Mouse (Mus musculus) heart, embryonic 14.5 days (tissue): ENCODE measurements around the gene Uba1. TPM values are rescaled to one million over a fixed set of nuclear protein-coding genes. Genes with fewer than 3 reads are reported as not detected.

Source experiments
- ATAC-seq: fragments of 200-750 bp; cut with Nextera tagmentation; 2 replicates; pipeline ENCODE4 v1.8.0; 2017; ENCODE audit warnings: low read depth, moderate TSS enrichment; ENCODE audit not compliant: insufficient number of reproducible peaks, insufficient read depth, low FRiP score
- H3K27ac ChIP-seq, 2 experiments: fragments of 200-500 bp in 1 of 2; fragments of 300-500 bp in 1 of 2; sonication (generic) in 1 of 2; replicated peaks in 1 of 2; 2 replicates each; pipeline ENCODE4 v1.5.1; 2012 to 2014; ENCODE audit warnings: low read depth in 2 of 2, low read length in 2 of 2, control low read depth in 1 of 2, mild to moderate bottlenecking in 1 of 2, mixed read lengths in 1 of 2; ENCODE audit not compliant: control insufficient read depth in 1 of 2, insufficient read depth in 1 of 2
- H3K27me3 ChIP-seq: fragments of 300-500 bp; sonication (generic); 2 replicates; pipeline ENCODE4 v1.6.1; 2014; ENCODE audit warnings: mild to moderate bottlenecking, low read length, control low read depth; ENCODE audit not compliant: control insufficient read depth, insufficient read depth
- H3K36me3 ChIP-seq: fragments of 300-500 bp; sonication (generic); 2 replicates; pipeline ENCODE4 v1.6.1; 2014; ENCODE audit warnings: mild to moderate bottlenecking, control low read depth, low read length, mixed read lengths; ENCODE audit not compliant: control insufficient read depth, insufficient read depth
- H3K4me1 ChIP-seq, 2 experiments: fragments of 200-500 bp in 1 of 2; fragments of 300-500 bp in 1 of 2; sonication (generic) in 1 of 2; 2 replicates each; pipeline ENCODE4 v1.6.1; 2012 to 2014; ENCODE audit warnings: low read length in 2 of 2, control low read depth in 1 of 2, mixed read lengths in 1 of 2; ENCODE audit not compliant: control insufficient read depth in 2 of 2, insufficient read depth in 2 of 2
- H3K4me2 ChIP-seq: fragments of 300-500 bp; sonication (generic); 2 replicates; pipeline ENCODE4 v1.6.1; 2014; ENCODE audit warnings: mild to moderate bottlenecking, low read length
- H3K4me3 ChIP-seq, 2 experiments: fragments of 200-500 bp in 1 of 2; fragments of 300-500 bp in 1 of 2; sonication (generic) in 1 of 2; 2 replicates each; pipeline ENCODE4 v1.5.1; 2012 to 2014; ENCODE audit warnings: low read length in 2 of 2, mild to moderate bottlenecking in 2 of 2, control low read depth in 1 of 2, low read depth in 1 of 2, moderate library complexity in 1 of 2; ENCODE audit not compliant: control insufficient read depth in 1 of 2, insufficient read depth in 1 of 2
- H3K9ac ChIP-seq: fragments of 300-500 bp; sonication (generic); 2 replicates; pipeline ENCODE4 v1.6.1; 2014; ENCODE audit warnings: mild to moderate bottlenecking, low read length
- H3K9me3 ChIP-seq: fragments of 300-500 bp; sonication (generic); 2 replicates; pipeline ENCODE4 v1.6.1; 2016; ENCODE audit warnings: low read length, control low read depth; ENCODE audit not compliant: control insufficient read depth
- WGBS: fragments of 180-500 bp; shearing (Covaris S2); extraction: QIAGEN DNeasy Blood & Tissue Kit; methylation state at CpG from one replicate; pipeline ENCODE4 v1.1.7; 2014; 5-methylcytosine and 5-hydroxymethylcytosine counted together
- polyA plus RNA-seq: library from polyadenylated mRNA; unstranded; fragments of >200 nt; fragmentation: Nextera tagmentation; extraction: Ambion mirVana; gene quantifications from 2 replicates; pipeline ENCODE4 v1.2.1, GENCODE M21; 2014

Uba1 gene
- polyA plus RNA-seq, 1 experiment from 2014 or later, result 143 TPM

DNA sequence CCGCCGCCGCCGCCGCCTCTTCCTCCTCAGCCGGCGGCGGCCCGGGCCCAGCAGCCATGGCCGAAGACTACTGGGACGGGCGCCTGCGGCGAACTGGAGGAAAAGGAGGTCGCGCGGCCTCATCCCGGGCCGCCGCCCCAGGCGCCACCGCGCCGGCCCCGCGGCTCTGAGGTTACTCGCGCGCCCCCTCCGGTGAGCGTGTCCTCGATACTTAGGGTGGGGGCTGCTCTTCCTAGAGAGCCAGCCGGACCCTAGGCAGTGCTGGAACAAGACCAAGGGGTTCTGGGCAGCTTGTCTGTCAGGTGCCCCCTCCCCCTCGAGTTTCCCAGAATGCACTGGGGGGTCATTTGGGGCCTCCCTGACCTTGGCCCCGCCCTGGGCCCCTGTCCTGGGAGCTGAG lies 30.5 kb downstream of the Uba1 start:
- Histone ChIP-seq H3K4me1 (peaks cover 0 to 11% of the 10 kb centered on the region in 2 experiments; a peak in 2 of 4 replicates), H3K36me3 (peaks cover 24% of the 10 kb centered on the region), H3K4me2 (peak overlapping the region; percentile 76), H3K27ac (peak overlapping the region; percentile 97 to 98), H3K9me3 (no peaks in the 10 kb centered on the region), H3K27me3 (no peaks in the 10 kb centered on the region), H3K9ac (peak overlapping the region; percentile 94), H3K4me3 (peak overlapping the region; percentile 65 to 80)
- 21% methylated on average over 23 of the region's 35 CpGs for WGBS
- peak; percentile 56 for ATAC-seq

DNA sequence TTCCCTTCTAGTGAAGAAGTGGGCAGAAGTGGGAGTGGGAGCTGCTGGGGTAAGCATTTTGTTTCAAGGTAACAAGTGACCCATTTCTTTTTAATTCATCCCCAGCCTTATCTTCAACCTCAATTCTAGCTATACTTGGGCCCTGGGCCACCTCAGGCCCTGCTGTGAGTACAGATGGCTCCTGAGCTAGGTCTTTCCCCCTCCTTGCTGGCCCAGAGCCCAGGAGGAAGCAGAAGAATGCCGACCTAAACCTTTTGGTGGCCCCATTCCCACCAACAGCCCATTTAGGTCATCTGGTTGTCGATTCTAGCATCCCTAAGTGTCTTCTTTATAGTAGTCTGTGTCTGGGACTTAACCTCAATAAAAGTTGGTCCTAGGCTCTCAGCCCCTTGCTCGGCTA lies 33.4 kb downstream of the Uba1 start:
- H3K9ac ChIP-seq, result no peak overlapping the region
- 63% methylated on average over 3 of the region's 3 CpGs for WGBS
- no peaks in the 10 kb centered on the region for H3K9me3 ChIP-seq
- H3K4me1 ChIP-seq, result peaks cover 0 to 11% of the 10 kb centered on the region in 2 experiments; a peak in 2 of 4 replicates
- no peak for ATAC-seq
- no peak overlapping the region for H3K4me2 ChIP-seq
- H3K36me3 ChIP-seq, result peaks cover 50% of the 10 kb centered on the region
- H3K4me3 ChIP-seq, result no peak overlapping the region
- H3K27me3 ChIP-seq, result no peaks in the 10 kb centered on the region
- H3K27ac ChIP-seq, result no peak overlapping the region

DNA sequence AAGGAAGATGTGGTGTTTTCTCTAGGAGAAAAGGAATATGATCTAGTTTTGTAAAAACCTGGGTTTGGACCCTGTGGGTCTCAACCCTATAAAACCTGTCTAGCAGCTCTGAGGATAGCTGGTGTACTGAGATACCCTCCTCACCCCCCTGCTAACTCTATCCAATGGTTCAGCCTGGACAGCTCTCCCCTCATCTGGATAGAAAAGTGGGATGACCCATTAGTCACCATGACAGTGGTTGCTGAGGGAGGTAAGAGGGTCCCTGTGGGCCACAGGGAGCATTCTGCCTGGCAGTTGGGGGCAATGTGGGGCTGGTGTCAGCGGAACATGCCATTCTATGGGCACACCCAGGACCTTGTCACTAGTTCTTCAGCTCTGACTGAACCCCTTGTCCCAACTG lies 34.5 kb downstream of the Uba1 start:
- H3K9me3 ChIP-seq, result no peaks in the 10 kb centered on the region
- peaks cover 58% of the 10 kb centered on the region for H3K36me3 ChIP-seq
- H3K27ac ChIP-seq, result no peak overlapping the region
- 67% methylated on average over 1 of the region's 1 CpGs for WGBS
- peaks cover 0 to 7% of the 10 kb centered on the region in 2 experiments; a peak in 2 of 4 replicates for H3K4me1 ChIP-seq
- H3K4me3 ChIP-seq, result no peak overlapping the region
- H3K27me3 ChIP-seq, result no peaks in the 10 kb centered on the region
- H3K4me2 ChIP-seq, result no peak overlapping the region
- no peak overlapping the region for H3K9ac ChIP-seq
- no peak for ATAC-seq

DNA sequence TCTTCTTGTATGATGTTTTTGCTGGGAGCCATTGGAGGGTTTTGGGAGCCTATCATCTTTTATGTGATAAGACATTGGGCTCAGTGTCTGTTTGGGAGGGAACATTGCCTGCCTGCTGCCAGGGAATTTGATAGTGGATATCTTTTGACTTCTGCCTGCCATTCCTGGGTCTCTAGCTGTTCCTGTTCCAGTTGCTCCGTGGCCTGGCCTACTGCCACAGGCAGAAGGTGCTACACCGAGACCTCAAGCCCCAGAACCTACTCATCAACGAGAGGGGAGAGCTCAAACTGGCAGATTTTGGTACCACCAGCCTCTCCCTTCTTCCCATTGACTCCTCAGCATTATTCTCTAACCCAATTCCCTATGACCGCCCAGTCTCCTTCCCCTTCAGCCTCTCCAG lies 37.7 kb downstream of the Uba1 start:
- Histone ChIP-seq H3K9ac (no peak overlapping the region), H3K27ac (no peak overlapping the region), H3K4me3 (no peak overlapping the region), H3K4me2 (no peak overlapping the region), H3K27me3 (no peaks in the 10 kb centered on the region), H3K9me3 (no peaks in the 10 kb centered on the region), H3K4me1 (no peaks in the 10 kb centered on the region), H3K36me3 (peaks cover 76% of the 10 kb centered on the region)
- ATAC-seq, result no peak
- WGBS, result 68% methylated on average over 4 of the region's 4 CpGs

DNA sequence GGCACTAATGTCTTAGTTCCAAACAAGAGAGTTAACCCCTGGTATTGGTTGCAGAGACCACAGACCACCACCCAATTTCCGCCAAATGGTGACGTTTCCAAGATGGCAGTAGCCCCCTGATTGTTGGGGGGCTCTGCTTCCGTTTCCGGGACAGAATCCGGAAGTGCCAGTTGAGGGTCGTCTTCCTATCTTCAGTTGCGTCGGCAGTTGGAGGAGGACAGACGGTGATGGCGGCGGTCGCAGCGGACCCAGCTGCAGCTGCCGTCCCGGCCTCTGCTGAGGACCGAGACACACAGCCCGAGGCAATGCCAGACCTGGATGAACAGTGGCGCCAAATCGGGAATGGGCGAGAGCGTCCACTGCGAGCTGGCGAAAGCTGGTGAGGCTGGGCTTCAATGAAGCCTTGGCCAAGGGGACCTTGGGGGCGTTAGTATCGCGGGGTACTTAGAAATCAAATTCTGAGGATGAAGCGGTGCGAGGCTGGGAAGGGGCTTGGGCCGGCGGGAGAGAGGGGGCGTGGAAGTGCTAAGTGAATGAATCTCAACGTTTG lies 45.7 kb downstream of the Uba1 start, which contains the start of gene Usp11:
TSS of gene Usp11 (plus strand) at position 166 of the 550 bp plus-strand sequence.
- peak within 1 kb of the TSS; percentile 57 to 90 for H3K4me3 ChIP-seq
- H3K9ac ChIP-seq, result peak within 1 kb of the TSS; percentile 82
- H3K27me3 ChIP-seq, result no peaks in the 10 kb centered on the region
- no peaks in the 10 kb centered on the region for H3K9me3 ChIP-seq
- H3K27ac ChIP-seq, result peak within 1 kb of the TSS; percentile 95 to 99
- no peaks in the 10 kb centered on the region for H3K4me1 ChIP-seq
- H3K36me3 ChIP-seq, result peaks cover 10% of the 10 kb centered on the region
- peak within 1 kb of the TSS; percentile 62 for H3K4me2 ChIP-seq
- ATAC-seq, result peak; percentile 19
- 22% methylated on average over 32 of the region's 32 CpGs for WGBS

DNA sequence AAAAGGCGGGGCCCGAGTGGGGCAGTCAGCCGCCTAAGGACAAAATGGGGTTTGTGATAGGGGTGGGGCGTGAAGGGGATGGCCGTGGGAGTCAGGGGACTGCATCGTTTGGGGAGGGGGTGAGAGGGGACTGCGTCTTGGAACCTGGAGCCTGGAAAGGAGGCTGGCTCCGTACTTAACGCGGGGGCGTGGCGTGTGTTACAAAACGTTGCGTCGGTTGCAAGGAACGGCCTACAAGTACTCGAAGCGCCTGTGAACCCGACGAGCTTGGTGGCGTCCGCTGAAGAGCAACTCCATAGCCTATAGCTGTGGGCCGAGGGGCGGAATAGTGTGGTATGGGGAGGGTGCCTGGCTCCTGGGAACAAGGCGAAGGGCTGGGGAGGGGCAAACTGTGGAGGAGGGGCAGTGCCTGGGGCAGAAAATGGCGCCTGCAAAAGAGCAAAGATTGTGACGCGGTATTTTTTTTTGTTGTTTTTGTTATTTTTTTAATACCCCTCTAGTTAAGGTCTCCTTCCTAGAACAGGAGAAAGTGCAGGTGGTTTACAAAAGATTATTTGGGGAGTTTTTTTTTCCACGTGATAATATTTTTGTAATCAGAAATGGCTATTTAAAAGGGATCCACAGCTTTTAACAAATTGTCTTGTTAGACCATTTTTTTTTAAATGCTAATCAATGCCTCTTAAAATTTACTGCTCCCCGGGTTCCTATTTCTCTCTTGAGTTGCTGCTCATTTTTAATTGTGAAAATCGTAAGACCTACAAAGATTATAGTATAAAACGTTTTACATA lies 46.4 kb downstream of the Uba1 start:
- Histone ChIP-seq H3K9me3 (no peaks in the 10 kb centered on the region), H3K36me3 (peaks cover 4% of the 10 kb centered on the region; the same call in 1 of the 2 replicates), H3K4me1 (no peaks in the 10 kb centered on the region), H3K27me3 (no peaks in the 10 kb centered on the region), H3K4me3 (peak overlapping the region; percentile 57 to 90), H3K9ac (peak overlapping the region; percentile 82), H3K4me2 (peak overlapping the region; percentile 62), H3K27ac (peak overlapping the region; percentile 95 to 99)
- 16% methylated on average over 32 of the region's 32 CpGs for WGBS
- ATAC-seq, result peak; percentile 97

DNA sequence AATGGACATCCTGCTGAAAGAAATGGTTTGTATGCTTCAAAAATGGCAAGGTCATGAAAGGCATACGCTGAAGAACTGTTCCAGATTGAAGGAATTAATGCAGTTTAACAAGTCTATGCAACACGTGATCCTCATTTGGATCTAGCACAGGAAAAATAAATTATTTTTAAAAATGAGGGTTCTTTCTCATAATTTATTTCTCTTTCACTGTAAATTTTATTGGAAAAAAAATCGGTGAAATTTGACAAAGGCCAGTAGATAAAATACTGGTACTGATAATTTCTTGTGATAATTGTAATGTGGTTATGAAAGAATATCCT lies 46.9 kb downstream of the Uba1 start:
- Histone ChIP-seq H3K9me3 (no peaks in the 10 kb centered on the region), H3K4me2 (peak overlapping the region; percentile 62), H3K9ac (peak overlapping the region; percentile 82), H3K36me3 (no peaks in the 10 kb centered on the region), H3K4me3 (peak overlapping the region in 1 of 2 experiments; percentile 57; a peak in 2 of 4 replicates), H3K27ac (no peak overlapping the region; a peak in 1 of 4 replicates), H3K27me3 (no peaks in the 10 kb centered on the region), H3K4me1 (no peaks in the 10 kb centered on the region)
- ATAC-seq, result no peak
- WGBS, result 26% methylated on average over 3 of the region's 3 CpGs
